Mouse (Mus musculus) kidney, postnatal 36 days (tissue): Measurements from ENCODE around the gene Pip4k2b.

Source experiments
- DNase-seq, 2 experiments: peaks; one replicate each; pipeline ENCODE4 v3.0.0; 2021 to 2022; ENCODE audit warnings: mixed read lengths in 2 of 2

Gene Pip4k2b

DNA sequence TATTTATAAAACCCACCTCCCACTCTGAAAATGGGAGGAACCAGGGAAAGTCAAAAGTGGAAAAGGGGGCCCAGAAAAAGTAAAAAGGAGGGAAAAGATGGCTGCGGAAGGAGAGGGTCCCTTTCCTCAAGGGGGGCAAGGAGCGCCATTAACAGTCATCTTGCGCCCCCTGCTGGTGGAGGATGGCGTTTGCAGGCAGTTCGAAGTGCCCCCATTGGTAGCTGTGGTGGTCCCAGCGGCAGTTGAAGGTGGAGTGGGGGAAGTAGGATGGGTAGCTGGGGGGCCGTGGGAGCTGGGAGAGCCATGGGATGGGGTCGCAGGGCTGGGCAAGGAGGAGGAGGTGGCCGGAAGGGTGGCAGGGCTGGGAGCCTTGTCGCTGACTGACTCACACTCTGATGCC lies 54.6 kb downstream of the Pip4k2b start:
- DNase-seq, result peak; percentile 35 to 77

DNA sequence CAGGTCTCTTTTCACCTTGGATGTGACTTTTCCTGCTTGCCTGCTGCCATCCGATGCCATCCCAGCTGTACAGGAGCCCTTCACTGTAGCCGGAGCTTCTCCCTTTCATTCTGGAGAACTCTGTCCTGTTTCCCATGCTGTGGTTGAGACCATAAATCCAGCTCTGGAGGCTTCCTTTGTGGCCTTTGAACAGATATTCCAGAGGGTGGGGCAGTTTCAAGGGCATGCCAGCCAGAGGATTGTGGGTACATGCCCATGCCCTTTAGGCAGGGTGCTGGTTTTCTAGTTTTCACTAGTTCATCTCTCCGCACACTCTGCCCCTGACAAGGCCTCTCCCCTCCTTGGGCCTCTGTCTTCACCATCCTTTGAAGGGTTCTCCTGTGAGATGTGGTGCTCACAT lies 57.4 kb downstream of the Pip4k2b start:
- DNase-seq, result peak; percentile 58 to 67

DNA sequence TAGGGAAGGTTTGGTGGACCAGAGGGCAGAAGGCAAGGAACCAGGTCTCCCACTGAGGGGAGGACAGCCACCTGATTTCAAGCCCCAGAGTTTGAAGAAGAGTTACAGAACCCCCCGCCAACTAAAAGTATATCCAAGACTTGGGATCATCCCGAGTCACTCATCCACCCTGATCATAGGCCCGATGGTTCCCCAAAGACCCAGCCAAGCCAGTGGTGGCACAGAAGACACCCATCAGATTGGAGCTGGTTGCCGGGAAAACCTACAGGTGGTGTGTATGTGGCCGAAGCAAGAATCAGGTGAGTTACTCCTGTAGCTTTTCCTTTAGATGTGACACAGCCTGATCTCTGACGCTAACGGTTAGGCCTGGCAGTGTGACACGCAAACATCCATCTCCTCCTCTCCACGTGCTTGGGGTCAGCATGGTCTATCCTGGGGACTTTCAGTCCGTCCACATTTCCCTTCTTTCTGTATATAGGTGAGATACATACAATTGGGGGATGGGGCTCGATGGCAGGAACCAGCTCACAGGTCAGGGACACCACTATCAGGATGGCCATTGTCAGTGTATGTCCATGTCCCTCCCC lies 58.1 kb downstream of the Pip4k2b start:
- peak; percentile 8 to 29 for DNase-seq

DNA sequence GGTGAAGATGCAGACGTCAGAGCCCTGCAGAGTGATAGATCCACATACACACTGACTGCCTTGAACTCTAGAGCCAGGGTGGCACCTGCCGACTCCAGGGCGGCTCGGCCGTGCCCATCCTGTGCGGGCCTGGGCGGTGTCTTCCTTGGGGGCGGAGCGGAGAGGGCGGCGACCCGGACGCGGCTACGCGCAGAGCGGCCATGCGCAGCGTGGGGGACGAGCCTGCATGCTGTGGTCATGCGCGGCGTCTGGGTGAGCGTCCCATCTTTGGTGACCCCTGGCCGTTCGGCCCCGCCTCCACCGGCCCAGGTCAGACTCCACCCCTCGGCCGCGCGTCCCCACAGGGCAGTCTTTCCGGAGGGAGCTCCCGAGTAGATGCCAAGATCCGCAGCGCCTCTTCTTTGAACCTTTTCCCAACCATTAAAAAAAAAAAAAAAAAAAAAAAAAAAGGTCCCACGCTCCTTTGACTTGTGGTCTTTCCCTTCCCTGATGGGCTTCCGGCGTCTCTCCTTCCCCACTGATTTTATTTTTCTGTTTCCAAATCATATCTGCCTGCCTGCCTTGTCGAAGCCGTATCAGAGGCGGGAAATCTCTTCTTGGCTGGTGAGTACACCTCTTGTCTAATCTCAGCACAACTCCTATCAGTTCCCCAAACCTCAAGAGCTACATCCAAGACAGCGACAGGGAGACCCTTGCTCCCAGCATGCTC lies 58.7 kb downstream of the Pip4k2b start, which contains the start of gene Cisd3:
TSS of gene Cisd3 (plus strand) at position 214 of the 709 bp plus-strand sequence.
- peak; percentile 98 for DNase-seq

DNA sequence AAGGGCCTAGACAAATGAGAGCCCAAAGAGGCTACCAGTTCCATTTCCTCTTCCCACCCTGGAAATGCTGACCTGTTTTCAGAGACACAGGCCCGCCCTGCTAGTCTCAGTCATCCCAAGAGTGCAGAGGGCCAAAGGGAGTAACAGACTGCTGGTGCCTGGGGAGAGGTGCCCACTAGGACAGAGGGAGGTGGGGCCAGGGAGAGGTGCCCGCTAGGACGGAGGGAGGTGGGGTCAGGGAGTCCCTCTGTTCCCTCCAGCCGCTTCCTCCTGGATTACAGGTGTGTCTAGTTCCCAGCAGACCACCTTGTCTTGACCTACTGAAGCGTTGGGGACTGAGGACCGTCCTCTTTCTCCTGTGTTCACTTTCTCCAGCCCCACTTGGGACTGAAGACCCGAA lies 59.7 kb downstream of the Pip4k2b start:
- peak; percentile 23 to 47 for DNase-seq

DNA sequence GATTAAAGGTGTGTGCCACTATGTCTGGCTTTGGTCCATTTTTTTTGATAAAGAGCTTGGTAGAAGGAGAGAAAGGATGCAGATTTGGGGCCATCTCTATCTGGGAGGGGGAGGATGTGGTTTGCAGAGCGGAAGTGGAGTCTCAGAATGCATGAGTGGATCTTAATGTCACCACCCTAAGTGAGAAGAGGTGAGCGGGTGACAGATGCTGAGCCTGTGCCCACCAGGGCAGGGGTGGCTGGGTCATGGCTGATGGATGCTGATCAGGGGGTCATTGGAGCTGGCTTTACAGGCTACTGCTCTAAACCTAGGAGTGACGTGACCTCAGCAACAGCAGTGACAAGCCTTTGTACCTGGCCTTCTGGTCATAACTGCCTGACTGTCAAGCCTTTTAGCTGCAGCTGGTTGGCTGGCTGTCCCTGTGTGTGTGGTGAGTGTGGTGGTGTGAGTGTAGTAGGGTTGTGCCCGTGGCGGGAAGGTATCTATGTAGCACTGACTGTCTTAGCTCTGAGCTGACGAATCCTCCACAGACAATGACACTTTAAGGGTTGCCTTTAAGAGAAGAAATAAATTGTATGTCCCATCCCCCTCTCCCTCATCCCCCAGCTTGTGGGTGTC lies 60.3 kb downstream of the Pip4k2b start:
- no peak for DNase-seq

DNA sequence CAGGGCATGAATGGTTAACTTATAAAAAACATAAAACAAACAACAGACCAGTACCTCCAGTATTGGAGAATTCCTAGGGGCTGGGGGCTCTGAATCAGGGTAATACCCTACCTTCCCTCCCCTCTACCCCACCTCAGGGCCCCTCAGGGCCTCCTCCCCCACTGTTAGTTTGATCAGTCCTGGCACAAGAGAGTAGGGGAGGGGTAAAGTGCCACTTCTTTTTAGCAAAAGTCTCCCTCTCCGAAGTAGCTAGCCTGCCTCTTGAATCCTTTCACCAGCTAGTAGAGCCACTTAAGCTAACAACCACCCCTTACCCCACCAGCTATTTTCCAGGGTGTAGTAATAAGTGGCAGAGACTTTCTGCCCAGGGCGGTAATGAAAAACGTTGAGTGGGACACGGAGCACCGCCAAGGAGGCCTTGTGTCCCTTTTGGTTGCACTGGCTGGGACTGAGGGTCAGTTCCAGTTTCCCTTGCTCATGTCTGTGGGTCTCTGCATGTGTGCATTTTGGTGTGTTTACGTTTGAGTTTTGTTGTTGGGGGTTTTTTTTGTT lies 61.9 kb downstream of the Pip4k2b start:
- no peak for DNase-seq

- DNase-seq, result no peak
Observed at GRCm38 (mm10) chr11:97680430-97680829, 64.1 kb downstream of the Pip4k2b start.

- DNase-seq, result no peak
Observed at GRCm38 (mm10) chr11:97678301-97678700, 66.2 kb downstream of the Pip4k2b start.

- DNase-seq, result no peak
Observed at GRCm38 (mm10) chr11:97677842-97678241, 66.7 kb downstream of the Pip4k2b start.

- DNase-seq, result no peak
Observed at GRCm38 (mm10) chr11:97677381-97677780, 67.1 kb downstream of the Pip4k2b start.

DNA sequence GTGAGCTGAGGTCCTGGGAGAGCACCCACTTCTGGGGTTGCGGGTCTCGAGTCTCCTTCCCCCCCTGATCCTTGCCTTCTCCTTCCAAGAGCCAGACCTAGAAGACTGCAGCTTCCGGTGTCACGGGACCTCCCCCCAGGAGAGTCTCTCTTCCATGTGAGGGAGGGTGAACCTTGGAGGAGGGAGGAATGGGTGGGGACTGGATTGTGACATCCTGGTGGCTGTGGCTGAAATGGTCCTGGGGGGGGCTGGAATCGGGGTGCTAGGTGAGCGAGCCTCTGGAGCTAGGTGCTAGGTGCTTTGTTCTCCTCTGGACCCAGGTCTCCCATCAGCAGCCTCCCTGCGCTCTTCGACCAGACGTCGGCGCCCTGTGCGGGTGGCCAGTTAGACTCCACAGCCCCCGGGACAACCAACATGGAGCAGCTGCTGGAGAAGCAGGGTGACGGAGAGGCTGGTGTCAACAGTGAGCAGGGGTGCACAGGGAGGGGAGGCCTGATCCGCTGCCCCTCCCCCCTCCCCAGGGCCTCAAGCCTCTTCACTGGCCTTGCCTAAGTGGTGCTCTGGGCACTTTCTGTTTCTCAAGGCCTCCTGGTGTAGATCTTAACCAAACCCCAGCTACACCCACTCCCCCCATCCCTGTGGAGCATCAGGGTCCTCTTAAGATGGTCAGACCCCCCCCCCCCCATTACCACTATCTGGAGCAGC lies 68.3 kb downstream of the Pip4k2b start:
- DNase-seq, result no peak

DNA sequence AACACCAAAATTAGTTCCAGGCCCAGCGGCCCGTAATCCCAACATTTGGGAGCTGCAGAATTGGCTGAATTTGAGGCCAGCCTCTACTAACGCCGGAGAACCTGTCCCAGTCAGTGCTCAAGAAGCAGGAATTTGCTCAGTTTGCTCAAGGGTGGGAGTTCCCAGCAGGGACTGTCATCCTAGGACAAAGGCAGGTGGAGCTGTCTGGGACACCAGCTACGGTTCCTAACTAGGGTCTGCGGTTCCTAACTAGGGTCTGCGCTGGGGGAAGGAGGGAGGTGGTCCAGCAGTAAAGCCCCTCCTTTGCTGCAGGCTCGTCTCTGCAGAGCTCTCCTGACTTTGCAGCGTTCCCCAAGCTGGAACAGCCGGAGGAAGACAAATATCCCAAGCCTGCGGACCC lies 71.4 kb downstream of the Pip4k2b start:
- no peak for DNase-seq

- no peak for DNase-seq
Observed at GRCm38 (mm10) chr11:97671177-97671527, 73.4 kb downstream of the Pip4k2b start.

GRCm38 (mm10) chr11:97670234-97671176 lies 74.0 kb downstream of the Pip4k2b start:
- DNase-seq, result peak in 1 of 2 experiments; percentile 27

GRCm38 (mm10) chr11:97669829-97670228 lies 74.7 kb downstream of the Pip4k2b start:
- peak; percentile 67 to 68 for DNase-seq

GRCm38 (mm10) chr11:97669268-97669667 lies 75.2 kb downstream of the Pip4k2b start:
- peak; percentile 21 to 24 for DNase-seq

DNA sequence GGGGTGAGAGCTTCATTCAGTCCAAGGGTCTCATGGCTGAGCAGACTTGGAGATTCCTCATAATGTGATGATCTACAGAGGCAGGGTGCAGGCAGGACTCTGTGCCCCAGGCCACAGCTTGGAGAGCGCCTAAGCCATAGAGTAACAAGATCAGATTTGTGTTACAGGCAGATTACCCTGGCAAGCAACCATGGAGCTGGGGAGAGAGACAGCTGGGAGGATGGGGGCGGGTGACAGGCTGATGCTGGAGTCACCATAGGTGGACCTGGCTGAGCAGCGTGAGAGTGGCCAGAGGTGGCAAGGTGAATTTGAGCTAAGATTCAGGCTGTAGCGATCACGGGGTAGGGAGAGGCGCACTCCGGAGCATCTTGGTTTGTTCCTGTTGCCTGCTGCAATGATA lies 76.3 kb downstream of the Pip4k2b start:
- no peak for DNase-seq

DNA sequence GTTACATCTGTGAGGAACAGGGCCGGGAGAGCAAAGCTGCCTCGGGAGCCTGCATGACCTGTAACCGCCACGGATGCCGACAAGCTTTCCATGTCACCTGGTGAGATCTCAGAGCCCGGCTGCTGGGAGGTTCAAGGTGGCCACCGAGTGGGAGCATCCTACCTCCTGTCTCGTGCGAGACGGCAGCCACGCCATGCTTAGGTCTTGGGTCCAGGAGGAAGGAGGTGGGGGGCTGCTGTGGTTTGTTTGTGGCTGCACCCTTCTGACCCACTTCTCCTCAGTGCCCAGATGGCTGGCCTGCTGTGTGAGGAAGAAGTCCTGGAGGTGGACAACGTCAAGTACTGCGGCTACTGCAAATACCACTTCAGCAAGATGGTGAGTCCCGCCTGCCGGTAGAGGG lies 77.7 kb downstream of the Pip4k2b start:
- no peak for DNase-seq

- no peak for DNase-seq
Observed at GRCm38 (mm10) chr11:97666221-97666620, 78.3 kb downstream of the Pip4k2b start.

GRCm38 (mm10) chr11:97665431-97665830 lies 79.1 kb downstream of the Pip4k2b start:
- no peak for DNase-seq
